In genomic region chr6:38992016-38992415, GRCm38 (mm10) we compare ENCODE assay signal across 10 mouse cellular contexts.
DNase-seq lines count a peak whose midpoint lies in the region; ATAC-seq and TF ChIP-seq lines count a peak whose summit lies in the region.
"Had no signal": no experiment of that assay in that cellular context is flagged by ENCODE, and none has a peak within 500 bp of the region (broad histone marks: within the 10 kb centered on the region; RNA-seq: fewer than 3 reads in every experiment).

No protein-coding gene starts in this region.

- H3K79me2 ChIP-seq in liver, adult 2 months (ENCODE audit: control insufficient read depth, insufficient read depth, low read length): no peaks in the 10 kb centered on the region

- H3K27ac ChIP-seq in midbrain, embryonic 11.5 days (ENCODE audit: low read depth, low read length): no peak overlapping the region
- no peak overlapping the region for H3K27ac ChIP-seq in midbrain, embryonic 13.5 days
- no peak overlapping the region for H3K27ac ChIP-seq in liver, adult 2 months (replicated peaks; ENCODE audit: insufficient read depth, low read depth, low read length)
- no peak overlapping the region for H3K27ac ChIP-seq in stomach, postnatal 0 days (replicated peaks)
- no peak overlapping the region for H3K27ac ChIP-seq in forebrain, embryonic 16.5 days (ENCODE audit: low read length)
- H3K27ac ChIP-seq: forebrain, embryonic 13.5 days had no signal

- no peak overlapping the region for H3K4me3 ChIP-seq in midbrain, embryonic 11.5 days (ENCODE audit: low read depth, low read length)
- H3K4me3 ChIP-seq in midbrain, embryonic 13.5 days (replicated peaks): no peak overlapping the region
- no peak overlapping the region for H3K4me3 ChIP-seq in liver, adult 2 months (ENCODE audit: insufficient read depth, low read depth, low read length)
- no peak overlapping the region for H3K4me3 ChIP-seq in stomach, postnatal 0 days (ENCODE audit: low read depth, low read length)
- H3K4me3 ChIP-seq in forebrain, embryonic 16.5 days (replicated peaks; ENCODE audit: low read length): no peak overlapping the region
- H3K4me3 ChIP-seq: forebrain, embryonic 13.5 days had no signal

- no peak for TF ChIP-seq EP300 in stomach, postnatal 0 days (optimal IDR thresholded peaks at IDR 0.05)

- no peak overlapping the region for H3K4me2 ChIP-seq in midbrain, embryonic 11.5 days
- no peak overlapping the region for H3K4me2 ChIP-seq in midbrain, embryonic 13.5 days (replicated peaks)
- no peak overlapping the region for H3K4me2 ChIP-seq in stomach, postnatal 0 days (replicated peaks; ENCODE audit: low read depth)
- no peak overlapping the region for H3K4me2 ChIP-seq in forebrain, embryonic 16.5 days (ENCODE audit: low read length)
- H3K4me2 ChIP-seq: forebrain, embryonic 13.5 days had no signal

- no peaks in the 10 kb centered on the region for H3K9me3 ChIP-seq in midbrain, embryonic 11.5 days (ENCODE audit: control insufficient read depth, low read length)
- H3K9me3 ChIP-seq in midbrain, embryonic 13.5 days: no peaks in the 10 kb centered on the region
- H3K9me3 ChIP-seq in stomach, postnatal 0 days (ENCODE audit: control insufficient read depth, low read length): no peaks in the 10 kb centered on the region
- H3K9me3 ChIP-seq in forebrain, embryonic 16.5 days (ENCODE audit: control insufficient read depth, low read length): no peaks in the 10 kb centered on the region
- H3K9me3 ChIP-seq: forebrain, embryonic 13.5 days had no signal

- TF ChIP-seq POLR2A in liver, adult 2 months (IDR thresholded peaks at IDR 0.05; ENCODE audit: extremely low read depth, insufficient read depth, low read length): no peak

- DNase-seq in midbrain, embryonic 11.5 days (ENCODE audit: low spot score, missing footprints): peak; percentile 66
- DNase-seq in adrenal gland, postnatal 36 days: peak; percentile 47 to 66
- DNase-seq in liver, adult 2 months (ENCODE audit: extremely low read depth, low read depth, low spot score): peak; percentile 38
- DNase-seq in stomach, postnatal 0 days (ENCODE audit: low spot score): peak; percentile 84
- DNase-seq in right cerebral cortex, postnatal 25 days: no peak
- DNase-seq: cerebellum, adult 9-11 months; heart, postnatal 10 days had no signal

- no peaks in the 10 kb centered on the region for H3K27me3 ChIP-seq in midbrain, embryonic 11.5 days (ENCODE audit: control insufficient read depth, insufficient read depth, low read length)
- H3K27me3 ChIP-seq in midbrain, embryonic 13.5 days: no peaks in the 10 kb centered on the region
- no peaks in the 10 kb centered on the region for H3K27me3 ChIP-seq in liver, adult 2 months (ENCODE audit: control insufficient read depth, insufficient read depth, low read length)
- H3K27me3 ChIP-seq in stomach, postnatal 0 days (ENCODE audit: control insufficient read depth, insufficient read depth, low read length): no peaks in the 10 kb centered on the region
- no peaks in the 10 kb centered on the region for H3K27me3 ChIP-seq in forebrain, embryonic 16.5 days (replicated peaks; ENCODE audit: control insufficient read depth, insufficient read depth, low read length)
- H3K27me3 ChIP-seq: forebrain, embryonic 13.5 days had no signal

- WGBS in midbrain, embryonic 11.5 days: 61% methylated on average over 4 of the region's 4 CpGs
- 59% methylated on average over 4 of the region's 4 CpGs for WGBS in midbrain, embryonic 13.5 days
- 26% methylated on average over 4 of the region's 4 CpGs for WGBS in liver, adult 2 months
- WGBS in stomach, postnatal 0 days: 33% methylated on average over 4 of the region's 4 CpGs
- WGBS in forebrain, embryonic 16.5 days: 60% methylated on average over 4 of the region's 4 CpGs

- H3K9ac ChIP-seq in midbrain, embryonic 11.5 days (ENCODE audit: low read length): no peak overlapping the region
- no peak overlapping the region for H3K9ac ChIP-seq in midbrain, embryonic 13.5 days (replicated peaks)
- H3K9ac ChIP-seq in liver, adult 2 months (ENCODE audit: low read depth, low read length): no peak overlapping the region
- H3K9ac ChIP-seq in stomach, postnatal 0 days (ENCODE audit: low read length): no peak overlapping the region
- H3K9ac ChIP-seq in forebrain, embryonic 16.5 days (replicated peaks; ENCODE audit: low read depth, low read length): no peak overlapping the region
- H3K9ac ChIP-seq: forebrain, embryonic 13.5 days had no signal

- no peak for TF ChIP-seq CTCF in liver, adult 2 months (IDR thresholded peaks at IDR 0.05; ENCODE audit: low read depth, low read length)
- TF ChIP-seq CTCF in stomach, postnatal 0 days (IDR thresholded peaks at IDR 0.05; ENCODE audit: low read depth): no peak

- H3K4me1 ChIP-seq in midbrain, embryonic 11.5 days (ENCODE audit: control insufficient read depth, insufficient read depth, low read length): no peaks in the 10 kb centered on the region
- H3K4me1 ChIP-seq in midbrain, embryonic 13.5 days (replicated peaks): no peaks in the 10 kb centered on the region
- H3K4me1 ChIP-seq in liver, adult 2 months (ENCODE audit: control insufficient read depth, insufficient read depth, low read length): 0 out of 2 replicates have a peak, but pooled peaks cover 2% of the 10 kb centered on the region
- H3K4me1 ChIP-seq in stomach, postnatal 0 days (replicated peaks; ENCODE audit: control insufficient read depth, insufficient read depth): no peaks in the 10 kb centered on the region
- no peaks in the 10 kb centered on the region for H3K4me1 ChIP-seq in forebrain, embryonic 16.5 days (replicated peaks; ENCODE audit: control insufficient read depth, insufficient read depth, low read length)
- H3K4me1 ChIP-seq: forebrain, embryonic 13.5 days had no signal

- no peak for ATAC-seq in midbrain, embryonic 11.5 days (ENCODE audit: low FRiP score)
- no peak for ATAC-seq in midbrain, embryonic 13.5 days
- peak; percentile 94 for ATAC-seq in stomach, postnatal 0 days (ENCODE audit: low FRiP score, low TSS enrichment)
- no peak for ATAC-seq in forebrain, embryonic 16.5 days
- ATAC-seq: forebrain, embryonic 13.5 days had no signal

- H3K36me3 ChIP-seq in midbrain, embryonic 11.5 days (ENCODE audit: control insufficient read depth, insufficient read depth, low read length): no peaks in the 10 kb centered on the region
- no peaks in the 10 kb centered on the region for H3K36me3 ChIP-seq in midbrain, embryonic 13.5 days
- no peaks in the 10 kb centered on the region for H3K36me3 ChIP-seq in liver, adult 2 months (ENCODE audit: control insufficient read depth, insufficient read depth, low read length)
- no peaks in the 10 kb centered on the region for H3K36me3 ChIP-seq in stomach, postnatal 0 days (ENCODE audit: control insufficient read depth, insufficient read depth, low read length)
- H3K36me3 ChIP-seq in forebrain, embryonic 16.5 days (ENCODE audit: control insufficient read depth, insufficient read depth): no peaks in the 10 kb centered on the region
